Mouse (Mus musculus): ENCODE measurements around the gene Zfp688. TPM values are rescaled to one million over a fixed set of nuclear protein-coding genes. Genes with fewer than 3 reads are reported as not detected.
"Not testable (repeated sequence)": the region's sequence is repeated elsewhere in the genome, so short reads cannot be mapped to it uniquely, and the experiment has no call there.

The Zfp688 gene
- polyA plus RNA-seq, 1 experiment, result 21.0 TPM

DNA sequence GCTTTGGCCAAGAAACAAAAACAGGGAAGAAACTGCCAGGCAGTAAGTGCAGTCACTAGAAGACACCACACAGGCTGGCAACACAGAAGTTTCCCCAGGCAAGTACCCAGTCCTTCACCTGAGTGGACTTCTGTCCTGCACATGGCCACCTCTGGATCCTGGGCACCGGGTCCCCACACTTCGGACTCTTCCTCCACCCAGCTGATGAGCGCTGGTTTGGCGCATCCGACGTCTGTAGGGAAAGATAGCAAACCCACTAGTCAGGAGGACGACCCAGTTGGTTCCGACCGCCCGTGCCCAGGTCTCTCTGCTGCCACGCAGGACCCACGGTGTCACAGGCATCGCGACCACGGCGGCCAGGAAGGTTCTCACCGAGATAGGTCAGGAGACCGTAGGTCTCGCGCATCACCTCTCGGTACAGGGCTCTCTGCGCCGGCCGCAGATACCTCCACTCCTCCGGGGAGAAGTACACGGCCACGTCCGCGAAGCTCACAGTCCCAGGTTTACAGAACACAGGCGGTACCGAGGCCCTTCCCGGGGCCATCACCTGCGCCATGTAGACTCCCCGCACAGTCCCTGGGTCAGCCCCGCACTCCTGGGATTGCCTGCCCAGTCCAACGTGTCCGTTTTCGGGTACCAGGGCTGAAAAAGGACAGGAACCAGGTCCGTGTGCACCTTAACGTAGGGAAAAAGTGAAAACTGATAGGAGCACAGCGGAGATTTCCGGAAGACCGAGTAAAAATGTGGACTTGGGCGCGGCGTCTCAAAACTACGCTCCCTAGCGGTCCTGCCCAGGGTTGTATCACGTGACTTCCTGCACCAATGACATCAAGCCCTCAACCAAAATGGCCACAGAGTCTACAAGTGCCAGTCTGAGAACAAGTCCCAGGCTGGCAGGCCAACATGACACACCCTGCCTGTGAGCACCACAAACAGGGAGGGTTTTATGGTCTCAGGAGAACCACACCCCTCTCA, 46.3 kb downstream of the Zfp688 start, which contains the start of gene Zfp747:
Gene Zfp747 (minus strand): TSS at position 780 of the 975 bp plus-strand sequence.
- TF ChIP-seq CTCF (IDR thresholded peaks at IDR 0.05; ENCODE audit: borderline replicate concordance, extremely low read depth, insufficient read depth, insufficient read length) (peak; percentile 67), POLR2A (IDR thresholded peaks at IDR 0.05; ENCODE audit: borderline replicate concordance, extremely low read depth, insufficient read depth, insufficient read length, poor library complexity, severe bottlenecking) (peak; percentile 38; the same call in 1 of the 2 replicates)
- DNase-seq (ENCODE audit: low read depth), result peak; percentile 97

DNA sequence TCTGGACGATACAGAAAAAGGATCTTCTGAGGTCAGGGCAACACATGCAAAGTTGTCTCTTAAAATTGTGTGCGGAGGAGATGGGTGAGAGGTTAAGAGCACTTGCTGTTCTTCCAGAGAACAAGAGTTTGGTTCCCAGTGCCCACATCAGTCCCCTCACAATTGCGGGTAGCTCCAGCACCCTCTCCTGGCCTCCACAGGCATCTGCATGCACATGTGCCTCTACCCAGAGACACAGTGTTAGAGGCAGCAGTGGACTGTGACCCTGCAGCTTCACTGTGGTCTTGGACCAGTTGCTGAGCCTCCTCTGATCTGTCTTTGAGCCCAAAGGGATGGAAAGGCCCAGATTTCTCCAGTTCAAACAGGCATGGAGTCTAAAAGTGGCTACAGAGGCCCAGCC, 50.0 kb downstream of the Zfp688 start:
- DNase-seq (ENCODE audit: low read depth), result not testable (repeated sequence)

DNA sequence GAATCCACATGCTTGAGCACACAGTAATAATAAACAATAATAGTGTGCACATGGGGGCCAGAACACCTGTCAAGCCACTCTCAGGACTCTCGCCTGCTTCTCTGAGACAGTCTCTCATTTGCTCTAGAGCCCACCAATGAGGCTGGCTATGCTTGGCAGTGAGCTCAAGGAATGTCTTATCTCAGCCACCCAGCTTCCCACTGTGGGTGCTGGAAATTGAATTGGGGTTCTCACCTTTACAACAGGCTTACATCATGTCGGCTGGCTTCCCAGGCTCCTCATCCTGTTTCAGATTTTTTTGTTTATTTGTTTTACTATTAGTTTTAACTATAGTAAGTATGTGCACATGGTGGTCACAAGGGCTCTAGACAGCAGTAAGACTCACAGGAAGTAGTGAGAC, 50.7 kb downstream of the Zfp688 start:
- DNase-seq (ENCODE audit: low read depth), result no peak
- TF ChIP-seq POLR2A (IDR thresholded peaks at IDR 0.05; ENCODE audit: borderline replicate concordance, extremely low read depth, insufficient read depth, insufficient read length, poor library complexity, severe bottlenecking) (no peak), CTCF (IDR thresholded peaks at IDR 0.05; ENCODE audit: borderline replicate concordance, extremely low read depth, insufficient read depth, insufficient read length) (no peak)

Other genes with a start within 250 kb of the Zfp688 start
- 108 and 117 TPM in 2 replicates for gene Cd2bp2, start 226.0 kb downstream of the Zfp688 start, polyA plus RNA-seq (2012; rRNA removed)
- gene Tbc1d10b, start 213.6 kb downstream of the Zfp688 start, polyA plus RNA-seq (2012; rRNA removed), result 54.2 and 66.1 TPM in 2 replicates
- 5.8 and 8.9 TPM in 2 replicates for gene Mylpf, start 213.2 kb downstream of the Zfp688 start, polyA plus RNA-seq (2012; rRNA removed)
- gene Zfp553, start 189.0 kb downstream of the Zfp688 start, polyA plus RNA-seq (2012; rRNA removed), result 38.5 and 38.9 TPM in 2 replicates
- 19.4 and 22.6 TPM in 2 replicates for gene Sept1, start 188.9 kb downstream of the Zfp688 start, polyA plus RNA-seq (2012; rRNA removed)
- gene Zfp771, start 177.8 kb downstream of the Zfp688 start, polyA plus RNA-seq (2012; rRNA removed), result 88.1 and 118 TPM in 2 replicates
- 82.3 and 131 TPM in 2 replicates for gene Dctpp1, start 161.4 kb downstream of the Zfp688 start, polyA plus RNA-seq (2012; rRNA removed)
- gene Sephs2, start 148.0 kb downstream of the Zfp688 start, polyA plus RNA-seq (2012; rRNA removed), result 21.5 and 28.6 TPM in 2 replicates
- 0.47 and 0.49 TPM in 2 replicates for gene Itgal, start 125.8 kb downstream of the Zfp688 start, polyA plus RNA-seq (2012; rRNA removed)
- gene Zfp768, start 76.5 kb downstream of the Zfp688 start, polyA plus RNA-seq (2012; rRNA removed), result 44.6 and 50.5 TPM in 2 replicates
- 7.6 and 7.8 TPM in 2 replicates for gene Zfp747, start 46.0 kb downstream of the Zfp688 start, polyA plus RNA-seq (2012; rRNA removed)
- gene 9130019O22Rik, start 34.9 kb downstream of the Zfp688 start, polyA plus RNA-seq (2012; rRNA removed), result 4.5 and 4.9 TPM in 2 replicates
- 8.9 and 11.0 TPM in 2 replicates for gene E430018J23Rik, start 28.4 kb downstream of the Zfp688 start, polyA plus RNA-seq (2012; rRNA removed)
- 4.4 and 5.5 TPM in 2 replicates for gene Zfp764, start 15.2 kb downstream of the Zfp688 start, polyA plus RNA-seq (2012; rRNA removed)
- gene Zfp689, start 27.1 kb upstream of the Zfp688 start, polyA plus RNA-seq (2012; rRNA removed), result 14.0 and 14.5 TPM in 2 replicates
- 73.5 and 104 TPM in 2 replicates for gene Prr14, start 37.5 kb upstream of the Zfp688 start, polyA plus RNA-seq (2012; rRNA removed)
- 20.6 and 47.0 TPM in 2 replicates for gene Fbrs, start 57.1 kb upstream of the Zfp688 start, polyA plus RNA-seq (2012; rRNA removed)
- gene Srcap, start 89.9 kb upstream of the Zfp688 start, polyA plus RNA-seq (2012; rRNA removed), result 18.6 and 44.1 TPM in 2 replicates
- 15.5 and 19.2 TPM in 2 replicates for gene Gm42715, start 97.5 kb upstream of the Zfp688 start, polyA plus RNA-seq (2012; rRNA removed)
- 2.0 and 3.2 TPM in 2 replicates for gene Tmem265, start 139.3 kb upstream of the Zfp688 start, polyA plus RNA-seq (2012; rRNA removed)
- gene Phkg2, start 151.3 kb upstream of the Zfp688 start, polyA plus RNA-seq (2012; rRNA removed), result 108 and 126 TPM in 2 replicates
- gene Ccdc189, start 166.5 kb upstream of the Zfp688 start, polyA plus RNA-seq (2012; rRNA removed), result 11.9 and 16.0 TPM in 2 replicates
- 50.4 and 56.0 TPM in 2 replicates for gene Rnf40, start 166.7 kb upstream of the Zfp688 start, polyA plus RNA-seq (2012; rRNA removed)
- gene Zfp629, start 193.7 kb upstream of the Zfp688 start, polyA plus RNA-seq (2012; rRNA removed), result 38.7 and 44.4 TPM in 2 replicates

All from brain, embryonic 14.5 days (tissue).